Mouse (Mus musculus) lung, postnatal 10 days (tissue): ENCODE results near the gene Sel1l.
A peak's percentile ranks its signal among the peaks of the same experiment; 100 is the strongest.
"Not testable (repeated sequence)": the region's sequence is repeated elsewhere in the genome, so short reads cannot be mapped to it uniquely, and the experiment has no call there.

Experiments used
- DNase-seq: peaks from one replicate; pipeline ENCODE4 v3.0.0; 2021

Gene Sel1l

DNA sequence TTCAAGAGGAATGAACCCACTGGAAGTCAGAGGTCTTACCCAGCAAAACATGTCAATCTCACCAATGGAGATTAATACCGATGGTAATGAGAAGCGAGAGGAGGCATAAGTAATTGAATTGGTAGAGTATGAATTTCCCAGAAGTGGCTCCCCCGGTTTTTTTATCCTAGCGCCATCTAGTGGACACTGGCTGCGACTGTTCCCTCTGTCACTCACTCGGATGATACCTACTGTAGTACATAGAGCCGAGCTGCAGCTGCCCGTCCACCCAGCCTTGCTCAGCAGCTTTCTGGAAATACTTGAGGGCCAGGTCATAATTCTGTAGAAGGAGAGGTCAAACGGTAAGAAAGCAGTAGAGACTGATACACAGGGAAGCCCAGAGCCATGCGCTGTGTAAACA is 33.0 kb downstream of the Sel1l start:
- DNase-seq: peak; percentile 66

DNA sequence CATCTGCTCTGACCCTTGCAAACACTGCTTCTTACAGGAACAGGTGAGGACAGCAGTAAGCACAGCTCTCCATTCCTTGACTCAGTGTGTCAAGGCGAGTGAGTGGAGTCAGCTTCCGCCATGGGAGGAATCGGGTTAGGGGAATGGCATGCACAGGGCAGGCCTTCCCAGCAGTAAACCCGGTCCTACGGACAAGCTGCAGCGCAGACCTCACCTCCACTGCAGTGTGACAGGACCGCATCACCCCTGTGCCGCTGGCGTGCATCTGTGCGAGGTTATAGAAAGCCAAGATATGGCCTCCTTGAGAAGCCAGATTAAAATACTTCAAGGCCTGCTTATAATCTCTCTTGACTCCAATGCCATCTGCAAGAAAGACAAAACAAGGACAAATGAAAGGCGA is 33.4 kb downstream of the Sel1l start:
- no peak for DNase-seq

DNA sequence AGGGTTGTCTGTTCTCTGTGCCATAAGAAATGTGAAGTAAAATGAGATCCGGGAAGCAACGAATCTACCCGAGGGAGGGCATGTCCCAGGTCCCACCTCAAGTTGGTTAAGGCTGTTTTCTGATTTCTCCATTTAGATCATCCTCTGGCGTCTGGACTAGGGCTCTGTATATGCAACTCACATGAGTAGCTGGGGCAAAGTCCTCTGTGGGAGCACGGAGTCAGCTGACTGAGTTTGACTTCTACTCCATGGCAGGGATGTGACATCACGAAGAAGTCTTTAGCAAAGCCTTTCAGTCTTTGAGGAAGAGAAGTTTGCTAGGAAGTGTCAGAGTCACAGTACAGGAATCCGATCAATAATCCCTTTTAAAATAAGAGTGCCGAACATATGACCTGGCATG is 40.0 kb downstream of the Sel1l start:
- DNase-seq: no peak

DNA sequence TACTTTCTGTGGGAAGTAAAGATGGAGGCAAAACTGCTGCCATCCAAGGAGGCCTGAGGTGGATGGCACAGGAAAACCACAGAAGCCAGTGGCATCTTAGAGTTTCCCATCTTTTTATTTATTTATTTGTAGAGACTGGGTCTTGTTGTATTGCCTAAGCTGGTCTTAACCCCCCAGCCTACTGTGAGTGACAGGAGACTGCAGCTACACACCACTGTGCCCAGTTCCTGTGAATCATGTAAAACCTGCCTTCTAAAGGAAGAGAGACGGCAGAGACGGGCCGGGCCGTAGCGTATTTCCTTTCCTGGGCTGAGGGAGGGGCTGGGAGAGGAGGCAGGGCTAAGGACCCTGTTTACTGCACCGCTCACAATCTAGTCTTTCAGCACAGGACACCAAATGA is 41.2 kb downstream of the Sel1l start:
- no peak for DNase-seq

DNA sequence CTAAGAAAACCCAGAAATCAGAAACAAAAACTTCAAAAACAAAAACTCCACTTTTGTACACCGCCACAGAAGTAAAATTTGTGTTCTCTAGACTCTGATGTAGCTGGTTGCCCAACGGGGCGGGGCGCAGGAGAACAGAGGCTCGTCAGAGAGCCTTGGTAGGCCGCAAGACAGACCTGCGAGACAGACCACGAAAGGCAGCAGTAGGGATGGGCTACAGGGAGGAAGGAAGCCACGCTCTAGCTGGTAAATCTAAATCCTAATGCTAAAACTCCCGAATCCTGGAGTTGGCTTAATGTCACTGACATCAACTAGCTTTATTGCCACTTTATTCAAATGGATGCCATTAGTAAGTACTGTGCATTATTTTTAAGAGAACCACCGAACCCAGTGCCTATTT is 41.9 kb downstream of the Sel1l start:
- no peak for DNase-seq

DNA sequence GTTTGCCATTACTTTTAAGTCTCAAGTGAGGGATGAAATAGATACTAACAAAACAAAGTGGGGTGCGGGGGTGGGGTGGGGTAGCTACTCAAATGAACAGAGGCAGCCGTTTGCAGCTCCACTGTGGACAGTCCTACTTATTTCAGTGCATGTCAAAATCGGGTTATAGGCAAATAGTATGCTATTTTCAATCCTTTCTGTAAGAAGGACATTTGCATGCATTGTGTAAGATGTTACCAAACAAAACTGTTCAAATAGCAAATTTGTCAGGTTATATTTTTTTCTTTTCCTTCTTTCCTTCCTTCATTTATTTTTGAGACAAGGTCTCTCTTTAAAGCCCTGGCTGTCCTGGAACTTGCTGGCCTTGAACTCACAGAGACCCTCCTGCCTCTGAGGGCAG is 44.7 kb downstream of the Sel1l start:
- DNase-seq: no peak

DNA sequence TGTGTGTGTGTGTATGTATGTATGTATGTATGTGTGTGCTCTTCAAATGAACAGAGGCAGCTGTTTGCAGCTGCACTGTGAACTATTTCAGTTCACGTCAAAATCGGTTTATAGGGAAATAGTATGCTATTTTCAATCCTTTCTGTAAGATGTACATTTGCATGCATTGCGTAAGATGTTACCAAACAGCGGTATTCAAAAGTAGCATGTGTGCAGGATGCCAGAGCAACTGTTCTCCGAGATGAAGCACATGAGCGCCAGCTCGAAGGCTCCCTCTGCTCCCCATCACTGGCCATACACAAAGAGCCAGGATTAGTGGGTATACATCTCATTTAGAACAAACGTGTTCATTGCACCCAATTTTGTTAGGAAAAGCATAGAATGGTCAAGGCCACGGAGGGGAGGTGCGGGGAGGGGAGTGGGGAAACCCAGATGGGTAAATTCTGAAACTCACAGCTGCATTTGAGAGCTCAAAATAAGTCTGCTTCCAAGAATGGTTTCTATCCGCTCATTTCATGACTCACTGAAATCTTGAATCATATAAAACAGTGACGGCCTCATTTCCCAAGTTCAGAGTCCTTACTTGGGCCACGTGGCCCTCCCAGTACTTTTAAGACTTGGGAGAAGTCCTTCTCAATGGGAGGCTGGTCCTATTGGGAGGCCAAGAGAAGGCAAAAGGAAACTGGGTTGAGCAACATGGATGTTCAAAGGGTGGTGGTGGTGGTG is 45.6 kb downstream of the Sel1l start:
- no peak for DNase-seq

DNA sequence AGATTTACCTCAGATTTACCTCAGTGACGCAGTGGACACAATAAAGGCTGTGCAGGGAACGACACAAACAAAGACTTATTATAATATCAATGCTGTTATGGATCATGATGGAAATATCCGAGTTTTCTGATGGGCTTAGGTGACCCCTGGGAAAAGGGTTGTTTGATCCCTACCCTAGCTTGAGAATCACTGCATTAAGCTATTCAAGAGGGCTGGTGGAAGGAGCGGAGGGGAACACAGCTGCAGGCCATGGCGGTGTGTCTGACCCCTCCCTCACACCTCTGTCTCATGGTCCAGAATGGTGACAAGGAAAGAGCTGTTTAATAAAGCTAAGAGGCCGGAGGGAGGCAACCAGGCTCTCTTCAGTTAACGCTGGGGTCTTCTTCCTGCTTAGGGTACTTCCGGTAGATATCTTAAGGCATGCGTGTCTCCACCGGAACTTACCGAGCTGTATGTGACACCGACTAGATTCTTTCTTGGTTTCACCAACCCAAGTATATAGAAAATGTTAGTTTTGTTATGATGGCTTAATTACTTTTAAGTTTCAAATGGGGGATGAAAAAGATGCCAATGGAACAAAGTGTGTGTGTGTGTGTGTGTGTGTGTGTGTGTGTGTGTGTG is 46.3 kb downstream of the Sel1l start:
- DNase-seq: no peak

DNA sequence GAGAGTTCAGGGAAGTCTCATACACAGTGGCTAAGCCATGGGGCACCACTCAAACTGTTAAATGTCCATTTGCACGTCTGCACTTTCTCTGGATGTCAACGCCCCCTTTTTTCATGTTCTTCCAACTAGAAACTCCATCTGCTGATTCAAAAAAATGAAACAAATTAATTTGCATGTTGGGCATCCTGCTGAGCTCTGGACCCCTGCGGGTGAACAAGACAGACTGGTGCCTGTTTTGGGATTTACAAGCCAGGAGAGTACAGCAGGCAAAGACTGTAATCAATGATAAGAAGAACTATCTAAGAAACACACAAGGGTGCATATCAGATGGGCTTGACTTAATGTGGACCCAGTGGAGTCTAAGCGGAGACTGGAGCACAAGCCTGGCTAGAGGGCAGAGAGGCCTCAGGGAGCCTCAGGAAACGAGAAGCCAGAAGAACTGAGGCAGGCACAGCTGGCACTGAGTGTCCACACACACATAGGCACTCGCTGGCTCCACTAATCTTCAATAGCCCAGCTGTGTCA is 48.0 kb downstream of the Sel1l start:
- no peak for DNase-seq

DNA sequence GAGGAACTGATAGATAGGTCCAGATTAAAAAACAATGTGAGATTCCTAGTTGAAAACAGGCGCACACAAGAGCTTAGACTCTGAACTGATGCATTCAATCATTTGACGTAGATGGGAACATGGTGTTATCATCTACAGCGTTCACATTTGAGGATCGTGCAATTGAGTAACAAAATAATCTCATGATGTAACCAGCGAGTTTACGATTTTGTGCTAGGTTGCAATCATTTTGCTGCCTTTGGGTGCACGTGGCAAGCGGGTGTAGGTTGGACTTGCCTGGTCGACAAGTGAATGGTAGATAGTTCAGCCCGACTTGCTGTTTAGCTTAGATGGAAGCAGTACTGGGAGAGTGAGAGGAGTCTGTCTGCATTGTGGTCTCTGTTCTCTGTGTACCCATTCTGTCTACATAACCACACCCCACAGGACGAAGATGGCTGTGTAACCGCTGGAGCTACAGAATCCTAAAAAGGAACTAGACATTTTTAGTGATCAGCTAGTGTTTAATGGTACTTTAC is 49.1 kb downstream of the Sel1l start:
- no peak for DNase-seq

DNA sequence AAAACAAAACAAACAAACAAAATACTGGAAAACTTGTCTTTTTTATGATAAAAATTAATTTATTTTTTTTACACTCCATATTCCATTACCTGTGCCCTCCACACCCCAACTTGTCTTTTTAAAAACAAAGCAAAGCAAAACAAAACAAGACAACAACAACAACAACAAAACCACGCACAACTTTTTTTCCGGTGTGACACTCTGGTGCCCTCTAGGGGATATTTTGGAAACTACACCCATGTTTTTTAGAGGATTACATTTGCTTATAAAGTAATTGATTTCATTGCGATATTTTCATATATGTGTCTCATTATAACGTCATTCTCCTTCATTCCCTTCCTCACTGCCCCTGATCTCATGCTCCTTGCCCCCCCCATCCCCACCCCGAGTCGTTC is 49.6 kb downstream of the Sel1l start:
- peak; percentile 27 for DNase-seq

DNA sequence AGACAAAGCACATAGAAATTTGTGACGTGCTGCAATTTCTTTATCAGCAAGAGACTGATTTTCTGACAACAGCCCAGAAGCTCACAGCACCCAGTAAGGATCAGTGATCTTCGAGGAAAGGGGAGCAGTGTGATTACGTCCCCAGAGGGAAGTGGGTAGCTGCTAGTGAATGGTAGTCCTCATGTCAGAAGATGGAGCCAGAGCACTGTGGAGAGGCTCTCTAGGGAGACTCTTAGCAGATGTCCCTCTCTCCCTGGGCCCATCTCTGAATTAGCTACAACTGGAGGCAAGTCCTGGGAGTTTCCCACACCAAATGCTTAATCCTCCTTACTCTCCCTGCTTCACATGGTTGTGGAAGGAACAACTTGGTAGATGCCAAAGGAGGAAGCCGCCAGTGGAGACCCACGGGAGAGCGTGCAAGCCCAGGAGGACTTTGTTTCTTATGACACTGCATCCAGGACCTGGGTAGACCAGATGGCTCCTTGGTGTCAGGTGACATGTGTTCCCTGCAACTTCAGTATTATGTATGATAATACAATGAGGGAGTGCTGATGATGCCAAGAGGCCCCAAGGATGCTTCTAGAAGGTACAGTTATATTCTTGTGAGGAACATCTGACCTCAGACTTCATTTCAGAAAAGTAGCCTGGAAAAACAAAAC is 50.1 kb downstream of the Sel1l start:
- peak; percentile 9 for DNase-seq

DNA sequence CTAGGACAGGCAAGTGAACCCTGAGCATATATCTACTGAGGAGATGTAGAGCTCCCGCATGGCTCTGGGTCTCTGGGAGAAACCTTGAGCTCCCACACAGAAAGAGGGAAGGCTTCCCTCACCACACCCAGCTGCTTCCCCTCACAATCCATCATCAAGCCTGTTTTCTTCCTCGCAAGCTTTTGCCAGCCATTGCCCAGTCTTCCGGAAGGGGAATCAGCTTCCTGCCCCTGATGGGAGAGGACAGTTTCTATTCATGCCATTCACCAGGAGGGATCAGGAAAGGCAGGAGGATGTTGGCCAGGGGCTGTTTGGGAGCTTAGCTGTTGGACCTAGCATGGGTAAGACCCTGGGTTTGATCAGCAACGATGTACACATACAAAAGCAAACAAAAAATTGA is 52.2 kb downstream of the Sel1l start:
- DNase-seq: peak; percentile 64

DNA sequence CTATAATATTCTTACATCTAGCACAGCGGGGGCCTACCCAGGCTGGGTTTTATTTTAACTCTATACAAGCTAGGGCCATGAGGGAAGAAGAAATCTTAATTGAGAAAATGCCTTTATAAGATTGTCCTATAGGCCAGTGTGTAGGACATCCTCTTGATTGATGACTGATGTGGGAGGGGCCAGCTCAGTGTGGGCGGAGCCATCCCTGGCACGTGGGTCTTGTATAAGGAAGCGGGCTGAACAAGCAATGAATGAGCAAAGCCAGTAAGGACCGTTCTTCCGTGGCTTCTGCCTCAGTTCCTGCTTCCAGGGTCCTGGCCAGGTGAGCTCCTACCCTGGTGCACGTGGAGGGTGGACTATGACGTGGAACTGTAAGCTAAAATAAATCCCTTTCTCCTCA is 55.7 kb downstream of the Sel1l start:
- no peak for DNase-seq

DNA sequence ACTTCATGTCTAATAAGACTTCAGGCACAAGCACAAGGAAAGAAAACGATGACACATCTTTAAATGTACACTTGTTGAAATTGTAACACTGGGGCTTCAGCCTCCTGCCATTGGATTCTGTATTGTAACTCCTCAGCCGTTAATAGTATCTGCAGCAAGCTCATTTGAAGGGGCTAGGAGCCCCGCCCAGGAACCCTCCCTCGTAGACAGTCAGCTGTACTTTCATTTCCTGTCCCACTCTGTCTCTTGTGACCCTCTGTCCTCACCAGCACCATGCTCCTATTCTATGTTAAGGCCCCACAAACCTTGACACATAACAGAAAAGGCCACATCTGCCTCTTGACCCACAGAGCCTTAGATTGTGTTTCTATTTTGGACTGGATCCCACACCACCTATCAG is 57.1 kb downstream of the Sel1l start:
- DNase-seq: no peak

DNA sequence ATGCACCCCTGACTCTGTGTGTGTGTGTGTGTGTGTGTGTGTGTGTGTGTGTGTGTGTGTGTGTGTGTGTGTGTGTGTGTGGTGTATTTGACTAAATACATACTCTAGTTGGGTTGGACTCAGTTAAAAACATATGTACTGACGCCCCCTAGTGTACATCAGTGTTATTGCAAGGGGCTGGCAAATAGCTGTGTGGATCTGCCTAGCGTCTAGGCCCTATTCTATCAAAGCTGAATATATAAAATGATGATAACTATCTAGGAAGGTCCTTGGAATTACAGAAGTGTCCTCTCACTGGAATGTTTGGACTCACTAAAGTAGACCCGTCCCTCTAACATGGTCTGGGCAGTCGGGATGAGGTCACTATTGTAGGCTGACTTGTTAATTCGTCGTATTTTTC is 59.2 kb downstream of the Sel1l start:
- DNase-seq: peak; percentile 79

DNA sequence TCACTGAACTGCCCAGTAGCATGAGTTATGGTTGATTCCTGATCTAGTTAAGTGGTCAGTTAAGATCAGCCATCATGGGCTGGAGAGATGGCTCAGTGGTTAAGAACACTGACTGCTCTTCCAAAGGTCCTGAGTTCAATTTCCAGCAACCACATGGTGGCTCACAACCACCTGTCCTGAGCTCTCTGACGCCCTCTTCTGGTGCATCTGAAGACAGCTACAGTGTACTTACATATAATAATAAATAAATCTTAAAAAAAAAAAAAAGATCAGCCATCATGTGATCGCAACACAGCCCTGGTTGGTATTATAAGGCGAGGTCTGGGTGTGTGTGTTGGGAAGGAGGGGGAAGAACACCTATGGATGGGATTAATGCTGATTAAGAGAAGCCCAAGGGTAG is 60.5 kb downstream of the Sel1l start:
- DNase-seq: not testable (repeated sequence)

DNA sequence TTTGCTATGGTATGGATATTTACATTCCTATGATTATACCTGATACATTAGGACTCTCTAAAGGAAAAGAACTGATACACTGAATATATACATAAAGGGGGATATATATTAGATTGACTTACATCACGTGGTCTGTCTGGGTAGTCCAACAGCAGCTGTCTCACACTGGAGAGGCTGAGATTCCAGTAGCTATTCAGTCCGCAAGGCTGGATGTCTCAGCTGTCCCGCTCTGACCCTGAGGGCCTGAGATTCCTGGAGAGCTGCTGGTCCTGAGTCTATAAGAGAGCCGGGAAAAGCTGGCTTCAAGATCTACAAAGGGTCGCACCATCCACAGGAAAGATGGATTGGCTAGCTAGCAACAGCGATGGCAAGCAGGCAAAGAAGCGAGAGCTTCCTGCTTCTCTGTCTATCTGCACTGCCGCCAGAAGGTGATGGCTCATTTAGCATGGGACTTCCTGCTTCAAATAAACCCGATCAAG is 61.0 kb downstream of the Sel1l start, which contains the start of gene Ston2:
Gene Ston2, minus strand, starts transcription at position 429 of the 479 bp plus-strand sequence.
- no peak for DNase-seq

DNA sequence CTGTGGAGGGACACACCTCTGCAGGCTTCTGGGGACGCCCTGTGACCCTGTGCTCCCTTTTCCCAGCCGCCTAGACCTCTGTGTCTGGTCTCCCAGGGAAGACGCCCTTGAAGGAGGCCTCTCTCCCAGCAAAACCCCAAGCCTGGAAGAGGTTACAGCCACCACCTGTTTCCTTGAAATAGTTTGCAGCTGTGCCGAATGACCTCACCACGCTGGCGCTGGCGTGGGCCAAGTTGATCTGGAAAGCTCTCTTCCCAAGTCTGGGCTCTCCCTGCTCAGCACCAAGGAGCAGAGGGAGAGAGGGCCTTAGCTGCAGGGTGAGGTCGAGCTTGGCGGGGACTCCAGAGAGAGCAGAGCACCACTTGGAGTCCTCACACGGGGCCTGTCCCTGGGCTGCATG is 62.6 kb downstream of the Sel1l start:
- peak; percentile 67 for DNase-seq

DNA sequence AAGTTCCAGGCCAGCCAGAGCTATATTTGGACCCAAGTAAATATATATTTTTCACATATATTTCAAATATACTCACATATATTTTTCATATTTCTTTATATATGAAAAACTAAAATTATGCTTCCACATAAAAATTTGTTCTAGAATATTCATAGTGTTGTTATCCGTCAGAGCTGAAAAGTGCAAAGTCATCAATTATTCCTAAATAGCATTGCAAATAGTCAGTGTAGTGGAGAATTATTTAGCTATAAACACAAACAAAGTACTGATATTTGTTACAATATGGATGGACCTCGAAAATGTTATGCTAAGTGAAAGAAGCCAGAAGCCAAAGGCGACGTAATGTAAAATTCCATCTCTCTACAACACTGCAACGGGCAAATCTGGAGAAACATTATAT is 67.5 kb downstream of the Sel1l start:
- no peak for DNase-seq

DNA sequence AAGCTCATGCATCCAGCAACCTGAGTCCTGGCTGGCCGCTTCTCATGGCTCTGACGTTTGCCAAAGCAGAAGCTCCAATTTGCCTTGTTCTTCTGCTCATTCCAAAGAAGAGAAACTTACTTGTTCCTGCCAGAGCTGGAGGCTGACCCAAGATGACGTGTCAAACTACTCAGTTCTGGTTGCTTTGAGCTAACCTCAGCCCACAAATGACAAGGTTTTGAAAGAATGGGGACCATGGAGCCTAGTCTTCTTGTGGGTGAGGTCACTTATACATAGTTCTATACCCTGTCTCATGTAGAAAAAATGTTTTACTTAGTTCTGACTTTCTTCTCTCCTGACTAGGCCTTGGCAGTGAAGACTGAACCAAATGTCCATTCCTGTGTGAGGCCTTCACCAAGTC is 68.4 kb downstream of the Sel1l start:
- no peak for DNase-seq

DNA sequence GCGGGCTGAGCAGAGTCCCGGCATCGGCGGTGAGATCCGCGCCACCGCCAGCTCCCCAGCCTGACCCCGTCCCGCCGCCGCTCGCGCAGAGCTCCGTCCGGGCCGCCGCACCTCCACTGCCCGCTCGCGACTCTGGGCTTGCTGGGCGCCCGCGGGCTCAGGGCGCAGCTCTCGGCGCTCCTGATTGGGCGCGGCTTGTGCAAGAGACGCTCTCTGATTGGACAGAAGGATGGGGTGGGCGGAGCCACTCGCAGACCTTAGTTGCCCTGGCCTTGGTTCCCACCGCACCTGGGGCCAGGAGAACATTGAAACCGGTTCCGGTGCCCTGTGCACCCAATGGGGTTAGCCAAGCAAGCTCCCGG is 70.0 kb downstream of the Sel1l start:
- peak; percentile 81 for DNase-seq

DNA sequence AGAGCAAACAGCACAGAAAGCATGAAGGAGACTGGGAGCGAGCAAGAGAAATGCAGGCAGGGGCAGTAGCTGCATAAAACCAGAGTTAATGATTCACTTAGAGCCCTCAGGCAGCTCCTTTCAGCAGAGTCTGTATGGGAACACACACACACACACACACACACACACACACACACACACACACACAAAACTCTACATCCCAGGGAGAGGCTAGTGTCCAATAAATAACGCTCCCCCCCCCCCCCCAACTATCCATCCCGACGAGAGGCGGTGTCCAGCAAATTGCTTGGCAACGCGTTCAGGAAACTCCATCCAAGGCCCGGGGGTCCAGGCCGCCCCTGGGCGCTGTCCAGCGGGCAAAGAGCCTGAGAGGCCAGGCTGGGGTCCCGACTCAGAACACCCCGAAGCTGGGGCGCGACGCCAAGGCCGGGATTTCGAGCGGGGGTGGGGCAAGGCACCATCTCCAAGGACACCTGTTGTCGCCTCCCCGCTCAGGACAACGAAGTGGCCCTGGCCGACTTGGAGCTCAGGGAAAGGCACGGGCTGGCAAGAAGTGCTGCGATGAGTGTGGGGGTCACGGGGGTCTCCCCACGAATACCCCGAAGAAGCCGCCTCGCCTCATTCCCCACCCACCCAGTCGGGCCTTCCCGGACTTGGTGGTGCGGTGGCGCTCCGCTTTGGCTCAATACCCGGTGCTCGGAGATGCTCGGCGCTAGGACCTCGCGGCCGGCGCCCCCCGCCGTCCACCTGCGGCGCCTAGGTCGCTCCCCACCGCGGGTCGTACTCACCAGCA is 70.5 kb downstream of the Sel1l start:
- peak; percentile 56 for DNase-seq
